Mouse (Mus musculus): ENCODE data around the gene Lmna. TPM values are rescaled to one million over a fixed set of nuclear protein-coding genes. Genes with fewer than 3 reads are reported as not detected.

Lmna gene
- total RNA-seq (2014; rRNA removed) (28.2 and 38.5 TPM in 2 replicates), polyA plus RNA-seq (2012; rRNA removed) (41.0 and 44.7 TPM in 2 replicates)

DNA sequence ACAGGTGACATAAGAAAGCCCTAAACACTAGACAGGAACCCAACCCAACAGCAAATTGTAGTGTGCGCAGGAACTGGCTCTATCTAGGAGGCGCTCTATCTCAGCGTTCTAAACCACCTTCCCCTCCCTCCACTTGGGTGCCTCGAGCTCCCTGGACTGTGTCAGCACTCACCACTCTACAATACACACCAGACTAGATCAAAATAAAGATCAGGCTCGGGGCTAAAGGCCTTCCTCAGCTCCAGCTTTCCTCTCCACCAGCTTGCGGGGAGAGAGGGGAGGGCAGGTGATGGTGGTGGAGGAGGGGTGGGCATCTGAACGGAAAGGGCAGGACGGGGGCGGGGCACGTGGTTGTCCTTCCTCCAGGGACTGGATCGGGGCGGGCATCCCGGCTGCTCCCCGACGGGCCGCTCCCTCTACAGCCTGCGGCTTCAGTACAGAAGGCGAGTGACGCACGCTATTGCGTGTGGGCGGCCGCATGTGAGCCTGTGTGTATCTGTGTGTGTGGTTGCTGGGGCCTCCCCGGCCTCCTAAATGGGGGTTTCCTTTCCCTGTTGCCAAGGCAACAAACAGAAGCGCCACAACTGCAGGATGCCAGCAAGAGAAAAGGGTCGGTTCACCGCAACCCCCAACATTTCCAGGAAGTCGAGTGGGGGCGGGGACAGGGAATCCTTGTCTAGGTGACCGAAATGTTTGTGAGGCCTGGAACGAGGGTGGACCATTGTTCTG is at the start of gene Lmna:
Gene Lmna, minus strand, starts transcription at position 265 of the 729 bp plus-strand sequence.
- DNase-seq (ENCODE audit: extremely low read depth, low read depth, low spot score) = peak; percentile 82
- Histone ChIP-seq H3K4me1 (ENCODE audit: control insufficient read depth, insufficient read depth, low read length) (peaks cover 11% of the 10 kb centered on the region), H3K9ac (ENCODE audit: low read depth, low read length) (peak within 1 kb of the TSS; percentile 64), H3K79me2 (ENCODE audit: control insufficient read depth, insufficient read depth, low read length) (no peaks in the 10 kb centered on the region), H3K27me3 (ENCODE audit: control insufficient read depth, insufficient read depth, low read length) (no peaks in the 10 kb centered on the region), H3K27ac (replicated peaks; ENCODE audit: insufficient read depth, low read depth, low read length) (peak within 1 kb of the TSS; percentile 86), H3K4me3 (ENCODE audit: insufficient read depth, low read depth, low read length) (peak within 1 kb of the TSS; percentile 55), H3K36me3 (ENCODE audit: control insufficient read depth, insufficient read depth, low read length) (no peaks in the 10 kb centered on the region)
- TF ChIP-seq CTCF (IDR thresholded peaks at IDR 0.05; ENCODE audit: low read depth, low read length) (peak; percentile 60), POLR2A (IDR thresholded peaks at IDR 0.05; ENCODE audit: extremely low read depth, insufficient read depth, low read length) (peak; percentile 57; the same call in 1 of the 2 replicates)
- WGBS = under 1% methylated on average over 31 of the region's 31 CpGs

DNA sequence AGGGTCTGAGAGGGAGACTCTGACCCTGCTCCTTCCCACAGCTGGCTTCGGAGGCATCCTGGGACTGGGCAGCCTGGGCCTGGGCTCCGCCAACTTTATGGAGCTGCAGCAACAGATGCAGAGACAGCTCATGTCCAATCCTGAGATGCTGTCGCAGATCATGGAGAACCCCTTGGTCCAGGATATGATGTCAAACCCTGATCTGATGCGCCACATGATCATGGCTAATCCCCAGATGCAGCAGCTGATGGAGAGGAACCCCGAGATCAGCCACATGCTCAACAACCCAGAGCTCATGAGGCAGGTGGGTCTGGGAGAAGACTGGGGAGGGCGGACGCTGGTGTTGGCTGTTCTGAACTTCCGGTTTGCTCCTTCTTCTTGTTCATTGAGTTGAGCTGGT is 46.9 kb upstream of the Lmna start:
- H3K79me2 ChIP-seq (ENCODE audit: control insufficient read depth, insufficient read depth, low read length) = peaks cover 10% of the 10 kb centered on the region; the same call in 1 of the 2 replicates
- WGBS = 95% methylated on average over 8 of the region's 8 CpGs
- H3K9ac ChIP-seq (ENCODE audit: low read depth, low read length) = no peak overlapping the region
- no peaks in the 10 kb centered on the region for H3K27me3 ChIP-seq (ENCODE audit: control insufficient read depth, insufficient read depth, low read length)
- TF ChIP-seq CTCF (IDR thresholded peaks at IDR 0.05; ENCODE audit: low read depth, low read length) = no peak
- TF ChIP-seq POLR2A (IDR thresholded peaks at IDR 0.05; ENCODE audit: extremely low read depth, insufficient read depth, low read length) = no peak
- DNase-seq (ENCODE audit: extremely low read depth, low read depth, low spot score) = no peak
- H3K36me3 ChIP-seq (ENCODE audit: control insufficient read depth, insufficient read depth, low read length) = peaks cover 18% of the 10 kb centered on the region; the same call in 1 of the 2 replicates
- no peak overlapping the region for H3K27ac ChIP-seq (replicated peaks; ENCODE audit: insufficient read depth, low read depth, low read length)
- no peak overlapping the region for H3K4me3 ChIP-seq (ENCODE audit: insufficient read depth, low read depth, low read length)
- peaks cover 3% of the 10 kb centered on the region for H3K4me1 ChIP-seq (ENCODE audit: control insufficient read depth, insufficient read depth, low read length)

DNA sequence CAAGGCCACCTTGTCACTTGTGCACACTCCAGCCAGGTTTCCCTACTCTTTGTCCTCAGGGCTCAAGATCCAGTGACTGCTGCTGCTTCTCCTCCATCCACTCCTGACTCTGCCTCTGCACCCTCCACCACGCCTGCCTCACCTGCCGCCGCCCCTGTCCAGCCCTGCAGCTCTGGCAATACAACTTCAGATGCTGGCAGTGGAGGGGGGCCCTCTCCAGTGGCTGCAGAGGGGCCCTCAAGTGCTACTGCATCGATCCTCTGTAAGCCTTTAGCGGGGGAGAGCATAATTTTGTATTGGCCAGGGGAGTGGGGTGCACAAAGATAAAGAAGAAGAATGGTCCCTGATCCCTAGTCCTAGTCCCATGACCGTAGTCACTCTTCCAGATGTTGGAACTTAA is 46.0 kb upstream of the Lmna start:
- no peaks in the 10 kb centered on the region for H3K27me3 ChIP-seq (ENCODE audit: control insufficient read depth, insufficient read depth, low read length)
- WGBS = 97% methylated on average over 6 of the region's 6 CpGs
- H3K4me3 ChIP-seq (ENCODE audit: insufficient read depth, low read depth, low read length) = no peak overlapping the region
- peaks cover 6% of the 10 kb centered on the region for H3K4me1 ChIP-seq (ENCODE audit: control insufficient read depth, insufficient read depth, low read length)
- H3K36me3 ChIP-seq (ENCODE audit: control insufficient read depth, insufficient read depth, low read length) = peaks cover 16% of the 10 kb centered on the region; the same call in 1 of the 2 replicates
- H3K9ac ChIP-seq (ENCODE audit: low read depth, low read length) = no peak overlapping the region
- peaks cover 10% of the 10 kb centered on the region; the same call in 1 of the 2 replicates for H3K79me2 ChIP-seq (ENCODE audit: control insufficient read depth, insufficient read depth, low read length)
- DNase-seq (ENCODE audit: extremely low read depth, low read depth, low spot score) = no peak
- H3K27ac ChIP-seq (replicated peaks; ENCODE audit: insufficient read depth, low read depth, low read length) = no peak overlapping the region
- no peak for TF ChIP-seq CTCF (IDR thresholded peaks at IDR 0.05; ENCODE audit: low read depth, low read length)
- TF ChIP-seq POLR2A (IDR thresholded peaks at IDR 0.05; ENCODE audit: extremely low read depth, insufficient read depth, low read length) = no peak

DNA sequence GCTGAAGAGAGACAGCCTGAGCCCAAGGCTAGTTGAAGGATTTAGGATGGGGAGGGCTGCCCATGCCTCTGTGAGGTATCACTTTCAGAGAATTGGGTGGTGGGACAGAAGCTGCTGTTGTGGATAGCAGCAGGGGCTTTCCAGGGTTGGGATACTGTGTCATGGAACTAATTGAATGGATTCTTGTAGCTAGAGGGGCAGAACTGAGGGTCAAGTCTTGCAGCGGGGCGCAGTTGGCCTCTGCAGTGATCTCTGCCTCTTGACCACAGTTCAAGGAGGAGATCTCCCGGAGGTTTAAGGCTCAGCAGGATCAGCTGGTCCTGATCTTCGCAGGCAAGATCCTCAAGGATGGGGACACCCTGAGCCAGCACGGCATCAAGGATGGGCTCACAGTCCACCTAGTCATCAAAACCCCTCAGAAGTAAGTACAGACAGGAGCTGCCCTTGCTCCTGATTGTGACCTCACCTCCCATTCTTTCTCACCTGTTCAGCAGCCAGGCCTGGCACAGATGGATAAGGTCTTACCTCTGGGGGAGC is 45.4 kb upstream of the Lmna start:
- peaks cover 15% of the 10 kb centered on the region; the same call in 1 of the 2 replicates for H3K36me3 ChIP-seq (ENCODE audit: control insufficient read depth, insufficient read depth, low read length)
- H3K27ac ChIP-seq (replicated peaks; ENCODE audit: insufficient read depth, low read depth, low read length) = no peak overlapping the region
- 95% methylated on average over 5 of the region's 5 CpGs for WGBS
- H3K9ac ChIP-seq (ENCODE audit: low read depth, low read length) = no peak overlapping the region
- no peaks in the 10 kb centered on the region for H3K27me3 ChIP-seq (ENCODE audit: control insufficient read depth, insufficient read depth, low read length)
- TF ChIP-seq POLR2A (IDR thresholded peaks at IDR 0.05; ENCODE audit: extremely low read depth, insufficient read depth, low read length) (no peak), CTCF (IDR thresholded peaks at IDR 0.05; ENCODE audit: low read depth, low read length) (no peak)
- H3K79me2 ChIP-seq (ENCODE audit: control insufficient read depth, insufficient read depth, low read length) = peaks cover 10% of the 10 kb centered on the region; the same call in 1 of the 2 replicates
- H3K4me3 ChIP-seq (ENCODE audit: insufficient read depth, low read depth, low read length) = no peak overlapping the region
- H3K4me1 ChIP-seq (ENCODE audit: control insufficient read depth, insufficient read depth, low read length) = peaks cover 6% of the 10 kb centered on the region
- DNase-seq (ENCODE audit: extremely low read depth, low read depth, low spot score) = no peak

DNA sequence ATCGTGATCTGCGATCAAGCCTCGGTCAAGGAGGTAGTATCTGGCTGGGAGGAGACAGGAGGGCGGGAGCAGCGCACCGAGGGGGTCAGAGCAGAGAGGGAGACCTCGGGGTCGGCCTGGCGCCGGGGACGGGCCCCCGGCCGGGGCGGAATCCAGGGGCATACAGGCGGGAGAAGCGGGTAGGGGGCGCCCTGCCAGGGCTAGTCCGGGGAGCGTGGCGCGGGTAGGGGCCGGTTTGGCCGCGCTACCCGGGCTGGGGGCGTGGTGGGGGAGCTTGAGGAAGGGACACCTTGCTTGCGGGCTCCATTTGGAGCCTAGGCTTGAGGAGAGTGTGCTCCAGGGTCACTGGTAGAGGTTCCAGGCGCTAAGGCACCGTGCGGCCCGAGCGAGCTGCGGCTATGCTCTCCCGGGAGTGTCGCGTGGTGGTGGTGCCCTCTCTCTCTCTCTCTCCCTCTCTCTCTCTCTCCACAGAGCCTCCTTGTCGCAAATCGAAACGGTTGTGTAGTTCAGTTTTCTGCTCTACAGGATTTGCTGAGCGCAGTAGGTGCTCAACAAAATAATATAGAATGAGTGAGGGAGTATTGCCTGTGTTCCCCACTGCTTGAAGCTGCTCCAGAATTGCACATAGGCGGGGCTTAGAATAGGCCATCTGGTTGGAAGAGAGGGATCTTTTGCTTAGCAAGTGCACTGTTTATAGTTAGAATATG is 44.3 kb upstream of the Lmna start:
- DNase-seq (ENCODE audit: extremely low read depth, low read depth, low spot score) = peak; percentile 56
- peaks cover 9% of the 10 kb centered on the region; the same call in 1 of the 2 replicates for H3K36me3 ChIP-seq (ENCODE audit: control insufficient read depth, insufficient read depth, low read length)
- H3K27me3 ChIP-seq (ENCODE audit: control insufficient read depth, insufficient read depth, low read length) = no peaks in the 10 kb centered on the region
- TF ChIP-seq POLR2A (IDR thresholded peaks at IDR 0.05; ENCODE audit: extremely low read depth, insufficient read depth, low read length) (no peak), CTCF (IDR thresholded peaks at IDR 0.05; ENCODE audit: low read depth, low read length) (no peak)
- peak overlapping the region; percentile 62 for H3K27ac ChIP-seq (replicated peaks; ENCODE audit: insufficient read depth, low read depth, low read length)
- H3K4me1 ChIP-seq (ENCODE audit: control insufficient read depth, insufficient read depth, low read length) = peaks cover 6% of the 10 kb centered on the region
- peak overlapping the region; percentile 89 for H3K9ac ChIP-seq (ENCODE audit: low read depth, low read length)
- under 1% methylated on average over 41 of the region's 41 CpGs for WGBS
- peaks cover 10% of the 10 kb centered on the region; the same call in 1 of the 2 replicates for H3K79me2 ChIP-seq (ENCODE audit: control insufficient read depth, insufficient read depth, low read length)
- peak overlapping the region; percentile 80 for H3K4me3 ChIP-seq (ENCODE audit: insufficient read depth, low read depth, low read length)

Data from liver, adult 2 months (tissue).